Mouse (Mus musculus): ENCODE measurements around the gene Thy1.

The Thy1 gene

DNA sequence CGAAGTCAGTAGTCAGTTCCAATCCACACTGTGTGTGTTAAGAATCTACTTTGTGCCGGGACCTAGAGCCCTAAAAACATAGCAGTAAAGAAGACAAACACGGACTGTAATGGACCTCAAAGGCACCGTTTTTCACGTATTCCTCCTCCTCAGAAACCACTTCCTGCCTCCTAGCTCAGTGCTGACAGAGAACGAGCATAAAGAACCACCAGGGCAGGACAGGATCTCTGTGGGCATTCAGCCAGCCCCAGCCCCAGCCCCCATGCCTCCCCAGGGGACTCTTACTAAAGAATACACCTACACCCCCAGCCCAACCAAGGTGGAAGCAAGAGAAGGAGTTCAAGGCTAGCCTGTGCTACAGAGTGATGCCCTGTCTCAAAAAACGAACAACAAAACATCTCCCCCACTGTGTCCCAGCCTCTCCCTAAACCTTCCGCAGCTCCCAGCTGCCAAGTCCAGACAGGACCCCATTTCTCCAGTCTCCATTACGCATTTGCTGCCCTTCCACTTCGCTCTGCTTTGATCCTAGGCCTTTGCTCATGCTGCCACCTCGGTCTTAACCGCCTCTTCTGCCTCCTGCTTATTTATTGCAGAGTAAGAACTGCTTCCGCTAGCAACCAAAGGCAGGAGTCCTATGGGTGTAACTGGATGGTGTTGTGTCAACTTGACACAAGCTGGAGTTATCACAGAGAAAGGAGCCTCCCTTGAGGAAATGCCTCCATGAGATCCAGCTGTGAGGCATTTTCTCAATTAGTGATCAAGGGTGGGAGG, 9.0 kb upstream of the Thy1 start:
- DNase-seq (ENCODE audit: low read depth) = no peak

DNA sequence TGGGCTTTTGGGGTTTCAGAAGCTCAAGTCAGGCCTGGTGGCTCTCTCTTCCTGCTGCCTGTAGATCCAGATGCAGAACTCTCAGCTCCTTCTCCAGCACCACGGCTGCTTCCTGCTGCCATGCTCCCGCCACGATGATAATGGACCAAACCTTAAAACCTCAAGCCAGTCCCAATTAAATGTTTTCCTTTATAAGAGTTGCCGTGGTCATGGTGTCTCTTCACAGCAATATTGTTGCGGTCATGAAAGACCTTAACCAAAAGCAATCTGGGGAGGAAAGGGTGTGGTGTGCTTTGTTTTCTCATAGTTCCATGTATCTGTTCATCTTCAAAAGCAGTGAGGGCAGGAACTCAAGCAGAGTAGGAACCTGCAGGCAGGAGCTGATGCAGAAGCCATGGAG, 6.1 kb upstream of the Thy1 start:
- no peak for DNase-seq (ENCODE audit: low read depth)

DNA sequence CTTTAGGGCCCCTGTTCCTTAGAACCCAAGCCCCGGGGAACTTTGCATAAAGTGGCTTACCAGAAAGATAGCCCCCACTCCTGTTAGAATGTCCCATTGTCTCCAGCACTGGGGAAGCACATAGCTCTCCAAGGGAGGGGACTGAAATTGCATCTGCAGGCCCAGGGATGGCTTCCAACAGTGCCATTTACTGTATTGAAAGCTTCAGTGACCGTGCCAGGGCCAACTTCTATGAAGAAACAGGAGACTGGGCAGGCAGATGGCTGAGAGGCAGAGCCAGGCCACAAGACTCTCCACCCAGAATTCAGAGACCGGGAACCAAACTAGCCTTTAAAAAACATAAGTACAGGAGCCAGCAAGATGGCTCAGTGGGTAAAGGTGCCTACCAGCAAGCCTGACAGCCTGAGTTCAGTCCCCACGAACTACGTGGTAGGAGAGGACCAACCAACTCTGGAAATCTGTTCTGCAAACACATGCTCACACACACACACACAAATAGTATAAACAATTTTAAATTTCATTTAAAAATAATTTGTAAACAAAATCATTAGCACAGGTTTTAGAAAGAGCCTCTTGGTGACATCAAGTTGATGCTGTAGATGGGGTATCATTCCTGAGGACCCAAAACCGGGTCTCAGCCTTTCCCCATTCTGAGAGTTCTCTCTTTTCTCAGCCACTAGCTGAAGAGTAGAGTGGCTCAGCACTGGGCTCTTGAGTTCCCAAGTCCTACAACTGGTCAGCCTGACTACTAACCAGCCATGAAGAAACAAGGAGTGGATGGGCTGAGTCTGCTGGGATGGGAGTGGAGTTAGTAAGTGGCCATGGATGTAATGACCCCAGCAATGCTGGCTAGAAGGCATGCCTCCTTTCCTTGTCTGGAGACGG, 1.4 kb upstream of the Thy1 start:
- no peak for DNase-seq (ENCODE audit: low read depth)

DNA sequence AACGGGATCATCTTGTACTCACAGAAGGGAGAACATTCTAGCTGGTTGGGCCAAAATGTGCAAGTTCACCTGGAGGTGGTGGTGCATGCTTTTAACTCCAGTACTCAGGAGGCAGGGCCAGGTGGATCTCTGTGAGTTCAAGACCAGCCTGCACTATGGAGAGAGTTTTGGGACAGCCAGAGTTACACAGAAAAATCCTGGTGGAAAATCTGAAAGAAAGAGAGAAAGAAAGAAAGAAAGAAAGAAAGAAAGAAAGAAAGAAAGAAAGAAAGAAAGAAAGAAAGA, 846 bp upstream of the Thy1 start:
- no peak for DNase-seq (ENCODE audit: low read depth)

DNA sequence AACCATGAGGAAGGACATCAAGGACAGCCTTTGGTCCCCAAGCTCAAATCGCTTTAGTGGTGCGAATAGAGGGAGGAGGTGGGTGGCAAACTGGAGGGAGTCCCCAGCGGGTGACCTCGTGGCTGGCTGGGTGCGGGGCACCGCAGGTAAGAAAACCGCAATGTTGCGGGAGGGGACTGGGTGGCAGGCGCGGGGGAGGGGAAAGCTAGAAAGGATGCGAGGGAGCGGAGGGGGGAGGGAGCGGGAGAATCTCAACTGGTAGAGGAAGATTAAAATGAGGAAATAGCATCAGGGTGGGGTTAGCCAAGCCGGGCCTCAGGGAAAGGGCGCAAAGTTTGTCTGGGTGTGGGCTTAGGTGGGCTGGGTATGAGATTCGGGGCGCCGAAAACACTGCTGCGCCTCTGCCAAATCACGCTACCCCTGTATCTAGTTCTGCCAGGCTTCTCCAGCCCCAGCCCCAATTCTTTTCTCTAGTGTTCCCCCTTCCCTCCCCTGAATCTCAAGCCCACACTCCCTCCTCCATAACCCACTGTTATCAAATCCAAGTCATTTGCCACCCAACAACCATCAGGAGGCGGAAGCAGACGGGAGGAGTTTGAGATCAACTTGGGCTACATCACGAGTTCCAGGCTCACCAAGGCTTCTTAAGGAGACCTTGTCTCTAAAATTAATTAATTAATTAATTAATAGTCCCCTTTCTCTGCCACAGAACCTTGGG, 683 bp downstream of the Thy1 start:
- DNase-seq (ENCODE audit: low read depth) = no peak

DNA sequence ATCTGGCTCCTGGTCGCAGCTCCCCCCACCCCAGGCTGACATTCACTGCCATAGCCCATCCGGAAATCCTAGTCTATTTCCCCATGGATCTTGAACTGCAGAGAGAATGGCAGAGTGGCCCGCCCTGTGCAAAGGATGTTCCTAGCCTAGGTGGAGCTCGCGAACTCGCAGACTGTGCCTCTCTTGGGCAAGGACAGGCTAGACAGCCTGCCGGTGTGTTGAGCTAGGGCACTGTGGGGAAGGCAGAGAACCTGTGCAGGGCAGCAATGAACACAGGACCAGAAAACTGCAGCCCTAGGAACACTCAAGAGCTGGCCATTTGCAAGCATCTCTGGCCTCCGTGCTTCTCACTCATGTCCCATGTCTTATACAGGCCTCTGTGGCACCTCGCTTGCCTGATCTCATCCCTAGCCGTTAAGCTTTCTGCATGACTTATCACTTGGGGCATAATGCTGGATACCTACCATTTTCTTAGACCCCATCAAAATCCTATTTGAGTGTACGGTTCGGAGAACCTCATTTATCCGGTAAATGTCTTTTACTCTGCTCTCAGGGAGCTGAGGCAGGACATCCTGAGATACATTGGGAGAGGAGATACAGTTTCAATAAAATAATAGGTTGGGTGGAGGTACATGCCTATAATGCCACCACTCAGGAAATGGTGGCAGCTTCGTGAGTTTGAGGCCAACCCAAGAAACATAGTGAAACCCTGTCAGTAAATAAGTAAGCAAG, 1.4 kb downstream of the Thy1 start:
- no peak for DNase-seq (ENCODE audit: low read depth)

DNA sequence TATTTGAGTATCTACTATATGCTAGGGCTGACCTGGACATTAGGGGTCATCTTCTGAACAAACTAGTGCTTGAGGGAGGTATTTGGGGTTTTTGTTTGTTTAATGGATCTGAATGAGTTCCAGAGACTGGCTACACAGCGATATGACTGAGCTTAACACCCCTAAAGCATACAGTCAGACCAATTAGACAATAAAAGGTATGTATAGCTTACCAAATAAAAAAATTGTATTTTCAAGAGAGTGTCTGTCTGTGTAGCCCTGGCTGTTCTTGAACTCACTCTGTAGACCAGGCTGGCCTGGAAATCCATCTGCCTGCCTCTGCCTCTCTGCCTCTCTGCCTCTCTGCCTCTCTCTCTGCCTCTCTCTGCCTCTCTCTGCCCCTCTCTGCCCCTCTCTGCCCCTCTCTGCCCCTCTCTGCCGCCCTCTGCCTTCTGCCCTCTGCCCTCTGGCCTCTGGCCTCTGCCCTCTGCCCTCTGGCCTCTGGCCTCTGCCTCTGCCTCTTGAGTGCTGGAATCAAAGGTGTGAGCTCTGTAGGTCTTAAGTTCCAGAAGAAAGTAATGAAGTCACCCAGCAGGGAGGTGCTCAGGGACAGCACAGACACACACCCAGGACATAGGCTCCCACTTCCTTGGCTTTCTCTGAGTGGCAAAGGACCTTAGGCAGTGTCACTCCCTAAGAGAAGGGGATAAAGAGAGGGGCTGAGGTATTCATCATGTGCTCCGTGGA, 2.1 kb downstream of the Thy1 start:
- no peak for DNase-seq (ENCODE audit: low read depth)

DNA sequence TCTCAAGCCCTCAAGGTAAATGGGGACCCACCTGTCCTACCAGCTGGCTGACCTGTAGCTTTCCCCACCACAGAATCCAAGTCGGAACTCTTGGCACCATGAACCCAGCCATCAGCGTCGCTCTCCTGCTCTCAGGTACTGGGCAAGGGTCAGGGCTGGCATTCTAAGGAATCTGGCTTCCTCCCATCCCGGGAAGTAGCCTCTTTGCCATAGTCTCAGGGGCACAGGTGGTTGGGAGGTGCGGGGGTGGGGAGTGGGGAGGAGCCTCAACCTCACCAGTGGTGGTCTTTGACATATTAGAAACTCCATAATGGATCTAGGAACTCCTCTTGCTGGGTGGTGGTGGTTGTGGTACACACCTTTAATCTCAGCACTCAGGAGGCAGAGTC, 2.7 kb downstream of the Thy1 start:
- no peak for DNase-seq (ENCODE audit: low read depth)

DNA sequence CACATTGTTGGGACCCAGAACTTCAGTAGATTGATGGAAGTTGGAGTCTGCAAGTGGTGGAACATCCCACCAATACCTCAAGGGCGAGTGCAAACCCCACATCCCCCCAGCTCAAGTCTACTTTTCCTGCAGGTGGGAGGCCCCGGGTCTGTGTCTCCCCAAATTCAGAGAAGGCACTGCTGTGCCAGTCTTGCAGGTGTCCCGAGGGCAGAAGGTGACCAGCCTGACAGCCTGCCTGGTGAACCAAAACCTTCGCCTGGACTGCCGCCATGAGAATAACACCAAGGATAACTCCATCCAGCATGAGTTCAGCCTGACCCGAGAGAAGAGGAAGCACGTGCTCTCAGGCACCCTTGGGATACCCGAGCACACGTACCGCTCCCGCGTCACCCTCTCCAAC, 3.2 kb downstream of the Thy1 start:
- no peak for DNase-seq (ENCODE audit: low read depth)

DNA sequence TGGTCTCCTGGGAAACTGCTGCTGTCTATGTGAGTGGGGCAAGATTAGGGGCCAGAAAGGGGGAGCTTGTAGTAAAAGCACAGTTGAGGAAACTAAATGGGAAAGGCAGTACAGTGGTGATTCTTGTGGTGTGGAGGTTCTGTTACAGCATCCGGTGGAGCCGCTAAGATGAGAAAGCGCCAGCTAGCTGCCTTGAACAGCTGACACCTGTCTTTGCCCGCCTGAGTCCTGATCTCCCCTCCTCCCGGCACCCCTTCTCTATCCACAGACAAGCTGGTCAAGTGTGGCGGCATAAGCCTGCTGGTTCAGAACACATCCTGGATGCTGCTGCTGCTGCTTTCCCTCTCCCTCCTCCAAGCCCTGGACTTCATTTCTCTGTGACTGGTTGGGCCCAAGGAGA, 3.9 kb downstream of the Thy1 start:
- no peak for DNase-seq (ENCODE audit: low read depth)

DNA sequence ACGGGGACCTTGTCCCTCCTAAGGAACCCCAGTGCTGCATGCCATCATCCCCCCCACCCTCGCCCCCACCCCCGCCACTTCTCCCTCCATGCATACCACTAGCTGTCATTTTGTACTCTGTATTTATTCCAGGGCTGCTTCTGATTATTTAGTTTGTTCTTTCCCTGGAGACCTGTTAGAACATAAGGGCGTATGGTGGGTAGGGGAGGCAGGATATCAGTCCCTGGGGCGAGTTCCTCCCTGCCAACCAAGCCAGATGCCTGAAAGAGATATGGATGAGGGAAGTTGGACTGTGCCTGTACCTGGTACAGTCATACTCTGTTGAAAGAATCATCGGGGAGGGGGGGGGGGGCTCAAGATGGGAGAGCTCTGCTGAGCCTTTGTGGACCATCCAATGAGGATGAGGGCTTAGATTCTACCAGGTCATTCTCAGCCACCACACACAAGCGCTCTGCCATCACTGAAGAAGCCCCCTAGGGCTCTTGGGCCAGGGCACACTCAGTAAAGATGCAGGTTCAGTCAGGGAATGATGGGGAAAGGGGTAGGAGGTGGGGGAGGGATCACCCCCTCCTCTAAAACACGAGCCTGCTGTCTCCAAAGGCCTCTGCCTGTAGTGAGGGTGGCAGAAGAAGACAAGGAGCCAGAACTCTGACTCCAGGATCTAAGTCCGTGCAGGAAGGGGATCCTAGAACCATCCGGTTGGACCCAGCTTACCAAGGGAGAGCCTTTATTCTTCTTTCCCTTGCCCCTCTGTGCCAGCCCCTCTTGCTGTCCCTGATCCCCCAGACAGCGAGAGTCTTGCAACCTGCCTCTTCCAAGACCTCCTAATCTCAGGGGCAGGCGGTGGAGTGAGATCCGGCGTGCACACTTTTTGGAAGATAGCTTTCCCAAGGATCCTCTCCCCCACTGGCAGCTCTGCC, 4.6 kb downstream of the Thy1 start:
- no peak for DNase-seq (ENCODE audit: low read depth)

DNA sequence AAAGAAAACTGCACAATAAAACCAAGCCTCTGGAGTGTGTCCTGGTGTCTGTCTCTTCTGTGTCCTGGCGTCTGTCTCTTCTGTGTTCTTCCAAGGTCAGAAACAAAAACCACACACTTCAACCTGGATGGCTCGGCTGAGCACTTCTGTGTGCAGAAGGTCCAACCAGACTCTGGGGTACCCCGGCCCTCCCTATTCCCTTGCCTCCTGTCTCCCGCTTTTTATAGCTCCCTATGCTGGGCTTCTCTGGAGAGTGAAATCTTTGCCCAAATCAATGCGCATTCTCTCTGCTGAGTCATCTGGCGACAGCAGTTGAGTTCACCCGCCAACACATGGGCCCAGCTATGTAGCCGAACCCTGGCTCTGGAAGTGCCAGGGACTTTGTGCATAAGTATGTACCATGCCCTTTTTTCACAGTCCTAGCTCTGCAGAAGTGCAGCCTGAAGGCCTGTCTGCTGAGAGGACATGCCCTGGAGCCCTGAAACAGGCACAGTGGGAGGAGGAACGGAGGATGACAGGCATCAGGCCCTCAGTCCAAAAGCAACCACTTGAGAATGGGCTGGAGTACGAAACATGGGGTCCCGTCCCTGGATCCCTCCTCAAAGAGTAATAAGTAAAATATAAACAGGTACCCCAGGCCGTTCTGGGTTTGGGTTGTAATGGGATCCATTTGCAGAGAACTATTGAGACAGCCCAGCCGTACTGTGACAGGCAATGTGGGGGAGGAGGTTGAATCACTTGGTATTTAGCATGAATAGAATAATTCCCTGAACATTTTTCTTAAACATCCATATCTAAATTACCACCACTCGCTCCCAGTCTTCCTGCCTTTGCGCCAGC, 5.6 kb downstream of the Thy1 start:
- no peak for DNase-seq (ENCODE audit: low read depth)

DNA sequence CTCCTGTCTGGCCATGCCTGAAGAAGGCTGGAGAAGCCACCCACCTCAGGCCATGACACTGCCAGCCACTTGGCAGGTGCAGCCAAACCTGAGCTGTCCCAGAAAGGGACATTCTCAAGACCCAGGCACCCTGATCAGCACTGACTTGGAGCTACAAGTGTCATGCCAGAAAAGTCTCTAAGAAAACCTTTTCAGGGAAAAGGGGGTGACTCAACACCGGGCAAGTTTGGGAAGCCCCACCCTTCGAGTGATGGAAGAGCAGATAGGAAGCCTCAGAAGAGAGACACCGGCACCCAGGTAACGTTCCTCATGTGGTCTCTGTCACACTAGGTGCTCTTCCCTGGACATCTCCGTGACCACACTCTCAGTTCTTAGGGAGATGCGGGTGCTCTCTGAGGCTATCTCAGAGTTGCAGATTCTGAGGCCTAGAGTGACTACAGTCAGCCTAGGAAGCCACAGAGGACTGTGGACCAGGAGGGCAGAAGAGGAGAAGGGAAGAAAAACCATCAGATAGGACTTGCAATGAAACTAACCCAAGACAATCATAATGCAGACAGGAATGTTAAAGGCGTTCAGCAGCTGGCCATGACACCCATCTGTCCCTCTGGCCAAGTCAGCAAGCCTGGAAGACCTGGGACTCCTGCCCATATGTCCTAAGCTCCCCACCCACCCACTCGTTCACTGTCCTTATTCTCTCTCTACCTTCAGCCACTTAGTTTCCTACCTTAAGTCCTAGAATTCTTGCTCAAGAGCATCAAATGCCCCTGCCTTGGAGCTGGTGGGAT, 6.4 kb downstream of the Thy1 start:
- DNase-seq (ENCODE audit: low read depth) = no peak

DNA sequence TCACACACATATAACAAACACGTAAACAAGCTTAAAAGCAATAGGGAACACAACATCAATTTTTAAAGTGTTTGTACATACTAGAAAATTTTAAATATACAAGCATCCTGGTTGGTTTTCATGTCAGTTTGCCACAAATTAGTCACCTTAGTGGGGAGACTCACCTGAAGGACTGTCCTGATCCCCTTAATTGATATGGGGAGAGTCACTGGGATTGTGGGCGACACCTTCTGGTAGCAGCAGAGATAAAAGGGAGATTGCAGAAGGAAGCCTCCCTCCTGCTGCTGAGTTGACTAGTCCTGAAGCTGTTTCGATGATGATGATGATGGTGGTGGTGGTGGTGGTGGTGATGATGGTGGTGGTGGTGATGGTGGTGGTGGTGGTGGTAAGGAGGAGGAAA, 9.7 kb downstream of the Thy1 start:
- no peak for DNase-seq (ENCODE audit: low read depth)

DNA sequence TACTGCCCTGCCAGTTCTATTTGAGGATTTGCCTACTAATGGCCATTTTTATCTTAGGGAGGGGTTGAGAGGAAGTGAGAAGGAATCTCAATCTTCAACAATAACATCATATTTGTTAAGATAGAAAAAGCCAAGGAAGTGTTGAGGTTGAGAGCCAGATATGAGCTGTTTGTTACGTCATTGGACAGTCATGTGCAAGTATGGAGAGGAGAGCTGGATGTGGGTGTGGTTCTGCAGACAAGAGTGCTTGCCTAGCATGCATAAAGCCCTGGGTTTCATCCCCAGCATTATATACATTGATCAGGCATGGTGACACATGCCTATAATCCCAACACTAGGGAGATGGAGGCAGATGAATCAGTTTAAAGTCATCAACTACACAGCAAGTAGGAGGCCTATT, 10.8 kb downstream of the Thy1 start:
- DNase-seq (ENCODE audit: low read depth) = no peak

DNA sequence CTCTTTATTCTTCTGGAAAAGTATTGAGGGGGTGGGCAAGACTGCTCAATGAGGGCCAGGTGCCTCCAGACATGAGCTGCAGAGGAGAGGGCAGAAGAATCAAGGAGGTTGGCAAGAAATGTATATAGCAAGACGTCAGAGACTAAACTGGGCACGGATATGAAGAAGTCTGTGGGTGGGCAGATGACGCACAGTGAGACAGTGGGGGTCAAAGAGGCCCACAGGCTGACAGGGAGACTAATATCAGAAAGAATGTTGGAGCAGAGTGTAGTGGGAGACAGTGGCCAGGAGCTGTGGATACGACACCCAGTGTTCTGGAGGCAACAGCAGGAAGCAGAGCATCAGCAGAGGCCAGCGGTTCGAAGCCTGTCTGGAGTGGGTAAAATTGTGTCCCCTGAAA, 15.4 kb downstream of the Thy1 start:
- no peak for DNase-seq (ENCODE audit: low read depth)

DNA sequence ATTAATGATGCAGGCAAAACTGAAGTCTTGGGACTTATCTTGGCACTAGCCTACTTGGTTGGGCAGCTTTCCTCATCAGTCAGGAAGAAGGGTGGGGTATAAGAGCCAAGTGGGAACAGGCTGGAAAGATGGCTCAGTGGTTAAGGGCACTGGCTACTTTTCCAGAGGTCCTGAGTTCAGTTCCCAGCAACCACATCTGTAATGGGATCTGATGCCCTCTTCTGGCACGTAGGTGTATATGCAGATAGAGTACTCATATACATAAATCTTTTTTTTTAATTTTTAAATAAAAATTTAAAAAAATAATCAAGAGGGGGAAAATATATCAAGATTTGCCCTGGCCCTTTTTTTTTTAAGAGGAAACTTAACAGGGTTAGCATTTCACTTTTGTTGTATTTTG, 22.0 kb downstream of the Thy1 start:
- DNase-seq (ENCODE audit: low read depth) = no peak

DNA sequence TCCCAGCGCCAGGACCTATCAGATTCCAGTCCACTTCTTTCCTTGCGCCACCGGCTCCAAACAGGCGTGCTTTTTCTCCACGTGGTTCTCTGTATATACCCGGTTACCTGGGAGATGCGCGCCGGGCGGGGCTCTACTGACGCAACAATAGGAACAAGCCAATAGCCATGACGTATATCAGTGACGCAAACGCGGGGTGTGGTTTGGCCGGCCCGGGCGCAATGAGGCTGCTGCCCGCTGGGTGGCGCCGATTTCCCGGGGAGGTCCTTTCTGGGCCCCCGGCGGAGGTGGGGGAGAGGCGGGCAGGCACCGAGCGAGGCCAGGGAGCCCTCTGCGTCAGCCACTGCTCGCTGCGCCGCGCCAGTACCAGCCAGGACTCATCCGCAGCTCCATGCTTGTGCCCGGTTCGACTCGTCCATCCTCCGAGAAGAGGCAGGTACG, 23.6 kb downstream of the Thy1 start, which contains the start of gene Usp2:
Gene Usp2, plus strand, starts transcription at position 237 of the 441 bp plus-strand sequence.
- DNase-seq (ENCODE audit: low read depth) = peak; percentile 97

Measured in c-Kit-positive CD71-negative TER-119-negative erythroid progenitor cells, embryonic 14.5 days (primary cell).